Mouse (Mus musculus) CH12.LX (cell line): ENCODE data around the gene Uggt2. TPM values are rescaled to one million over a fixed set of nuclear protein-coding genes. Genes with fewer than 3 reads are reported as not detected.
A peak's percentile ranks its signal among the peaks of the same experiment; 100 is the strongest.

ENCODE experiments used
- DNase-seq: peaks from one replicate; pipeline ENCODE4 v3.0.0-alpha.2; 2013; ENCODE audit errors: extremely low read depth
- H3K27ac ChIP-seq: 2 replicates; pipeline ENCODE4 v1.5.1; 2012; ENCODE audit warnings: low read depth, mild to moderate bottlenecking, control low read depth, moderate library complexity; ENCODE audit not compliant: insufficient read depth
- H3K27me3 ChIP-seq: replicated peaks from 2 replicates; pipeline ENCODE3; 2012; ENCODE audit warnings: inconsistent platforms
- H3K36me3 ChIP-seq, 2 experiments: replicated peaks in 1 of 2; 2 replicates each; pipeline versions ENCODE3 to v1.6.1; 2012; ENCODE audit warnings: inconsistent platforms in 1 of 2, low read length in 1 of 2, mild to moderate bottlenecking in 1 of 2, mixed read lengths in 1 of 2, moderate library complexity in 1 of 2; ENCODE audit not compliant: control insufficient read depth in 1 of 2, insufficient read depth in 1 of 2
- H3K4me1 ChIP-seq, 2 experiments: 2 replicates each; pipeline ENCODE4 v1.6.1; 2012; ENCODE audit warnings: inconsistent platforms in 1 of 2, moderate library complexity in 1 of 2; ENCODE audit not compliant: insufficient read depth in 2 of 2, control insufficient read depth in 1 of 2
- H3K4me2 ChIP-seq: 2 replicates; pipeline ENCODE4 v1.6.1; 2012; ENCODE audit warnings: low read depth, mild to moderate bottlenecking, control low read depth; ENCODE audit not compliant: poor library complexity, insufficient read depth, severe bottlenecking
- H3K4me3 ChIP-seq, 3 experiments: fragments of 150-350 bp in 1 of 3; sonication (generic) in 1 of 3; replicated peaks in 1 of 3; 2 replicates each; pipeline versions ENCODE3 to v1.5.1; 2011 to 2012; ENCODE audit warnings: low read depth in 2 of 3, low read length in 2 of 3, mild to moderate bottlenecking in 2 of 3, moderate library complexity in 2 of 3, control low read depth in 1 of 3, improper control_type of control experiment in 1 of 3, inconsistent platforms in 1 of 3, mixed read lengths in 1 of 3; ENCODE audit not compliant: poor library complexity in 1 of 3
- H3K79me2 ChIP-seq: replicated peaks from 2 replicates; pipeline ENCODE4 v1.6.1; 2012; ENCODE audit warnings: mild to moderate bottlenecking, moderate library complexity; ENCODE audit not compliant: control insufficient read depth, poor library complexity, insufficient read depth, severe bottlenecking; ENCODE audit errors: extremely low read depth
- H3K9ac ChIP-seq: 2 replicates; pipeline ENCODE4 v1.6.1; 2012; ENCODE audit warnings: low read depth, mild to moderate bottlenecking, control low read depth, moderate library complexity; ENCODE audit not compliant: insufficient read depth
- H3K9me3 ChIP-seq: replicated peaks from 2 replicates; pipeline ENCODE3; 2012; ENCODE audit warnings: low read length, inconsistent platforms, mixed read lengths
- CHD2 ChIP-seq: IDR thresholded peaks from 2 replicates; pipeline ENCODE4 v1.6.1; 2011; ENCODE audit warnings: low read length, improper control_type of control experiment
- CTCF ChIP-seq, 2 experiments: IDR thresholded peaks in 1 of 2; conservative IDR thresholded peaks in 1 of 2; 2 replicates each; pipeline ENCODE4 v1.5.1; 2011 to 2012; ENCODE audit warnings: low read depth in 2 of 2, low read length in 2 of 2, improper control_type of control experiment in 1 of 2, inconsistent platforms in 1 of 2, mild to moderate bottlenecking in 1 of 2, moderate library complexity in 1 of 2
- E2F4 ChIP-seq: IDR thresholded peaks from 2 replicates; pipeline ENCODE4 v1.6.1; 2011; ENCODE audit warnings: low read depth, low read length, improper control_type of control experiment; ENCODE audit not compliant: insufficient replicate concordance
- ELF1 ChIP-seq: IDR thresholded peaks from 2 replicates; pipeline ENCODE4 v1.6.1; 2014; ENCODE audit warnings: low read depth, mild to moderate bottlenecking, inconsistent platforms, low read length, improper control_type of control experiment
- HCFC1 ChIP-seq: IDR thresholded peaks from 2 replicates; pipeline ENCODE4 v1.6.1; 2012; ENCODE audit warnings: low read depth, mild to moderate bottlenecking, inconsistent platforms, low read length, improper control_type of control experiment
- JUND ChIP-seq: conservative IDR thresholded peaks from 2 replicates; pipeline ENCODE4 v1.6.1; 2011; ENCODE audit warnings: low read depth, low read length, improper control_type of control experiment
- KAT2A ChIP-seq: IDR thresholded peaks from 2 replicates; pipeline ENCODE4 v1.6.1; 2012; ENCODE audit warnings: low read length, improper control_type of control experiment, inconsistent platforms; ENCODE audit not compliant: insufficient replicate concordance
- MAX ChIP-seq: IDR thresholded peaks from 2 replicates; pipeline ENCODE4 v1.6.1; 2011; ENCODE audit warnings: low read length, improper control_type of control experiment
- MYC ChIP-seq: IDR thresholded peaks from 2 replicates; pipeline ENCODE4 v1.6.1; 2011; ENCODE audit warnings: low read depth, mild to moderate bottlenecking, improper control_type of control experiment, low read length
- RAD21 ChIP-seq: IDR thresholded peaks from 2 replicates; pipeline ENCODE4 v1.6.1; 2011; ENCODE audit warnings: low read depth, mild to moderate bottlenecking, low read length, improper control_type of control experiment, moderate library complexity
- SMC3 ChIP-seq: IDR thresholded peaks from 2 replicates; pipeline ENCODE4 v1.6.1; 2011; ENCODE audit warnings: low read depth, low read length, improper control_type of control experiment
- TBP ChIP-seq: conservative IDR thresholded peaks from 2 replicates; pipeline ENCODE4 v1.6.1; 2011; ENCODE audit warnings: low read depth, low read length, improper control_type of control experiment
- USF1 ChIP-seq: IDR thresholded peaks from 2 replicates; pipeline ENCODE4 v1.6.1; 2014; ENCODE audit warnings: low read depth, mild to moderate bottlenecking, inconsistent platforms, low read length, improper control_type of control experiment
- ZC3H11A ChIP-seq: IDR thresholded peaks from 2 replicates; pipeline ENCODE4 v1.6.1; 2012; ENCODE audit warnings: low read depth, mild to moderate bottlenecking, inconsistent platforms, low read length, improper control_type of control experiment
- ZMIZ1 ChIP-seq: IDR thresholded peaks from 2 replicates; pipeline ENCODE4 v1.6.1; 2012; ENCODE audit warnings: low read depth, mild to moderate bottlenecking, inconsistent platforms, low read length, improper control_type of control experiment
- ZNF384 ChIP-seq: IDR thresholded peaks from 2 replicates; pipeline ENCODE4 v1.6.1; 2012; ENCODE audit warnings: low read depth, low read length, improper control_type of control experiment, inconsistent platforms
- dilution Hi-C: fragments of 300-500 bp; cut with MboI; formaldehyde crosslinking; loops from 2 replicates; pipeline ENCODE4 v1.14.3; 2020; ENCODE audit warnings: low sequenced_read_pairs; ENCODE audit not compliant: extremely low pct_unique_long_range_greater_than_20kb, extremely low pct_ligation_motif_present
- in situ Hi-C: fragments of 300-500 bp; cut with MboI; formaldehyde crosslinking; loops from 3 replicates; pipeline ENCODE4 v1.14.3; 2019; ENCODE audit warnings: low sequenced_read_pairs, low pct_ligation_motif_present, low pct_unique_long_range_greater_than_20kb, mixed read lengths
- polyA plus RNA-seq: library from polyadenylated mRNA; unstranded; fragments of >175 nt; gene quantifications from 2 replicates; pipeline ENCODE4 v1.2.1, GENCODE M21; 2012; ENCODE audit warnings: low read depth; ENCODE audit not compliant: insufficient read length
- total RNA-seq, 2 experiments: library from RNA; depleted of rRNA; stranded (reverse); fragments of 300-350 nt in 1 of 2; fragments of >200 nt in 1 of 2; gene quantifications; 2 replicates each; pipeline ENCODE4 v1.2.3; 2012 to 2014

Uggt2 gene
- total and polyA plus RNA-seq, 3 experiments, result 0.42 to 1.2 (median 1.0) TPM

- TF ChIP-seq JUND (no peak), ZC3H11A (no peak)
Observed at GRCm38 (mm10) chr14:119006441-119007102, 92.7 kb downstream of the Uggt2 start (continued).

- dilution Hi-C loops (no loop called here), in situ Hi-C loops (no loop called here)
- H3K36me3 ChIP-seq, result no peaks in the 10 kb centered on the region
- H3K9ac ChIP-seq, result no peak overlapping the region
- no peak overlapping the region for H3K4me3 ChIP-seq
- no peak overlapping the region for H3K27ac ChIP-seq
- peaks cover 0 to 6% of the 10 kb centered on the region in 2 experiments; a peak in 2 of 4 replicates for H3K4me1 ChIP-seq
- H3K27me3 ChIP-seq, result no peaks in the 10 kb centered on the region
- H3K9me3 ChIP-seq, result no peaks in the 10 kb centered on the region
- DNase-seq, result no peak
- TF ChIP-seq ELF1 (no peak), TBP (0 out of 2 replicates have a peak, but pooled peaks have one; percentile 19)
- no peaks in the 10 kb centered on the region for H3K79me2 ChIP-seq
- peak overlapping the region; percentile 30; the same call in 1 of the 2 replicates for H3K4me2 ChIP-seq
Observed at GRCm38 (mm10) chr14:119005834-119006233, 93.4 kb downstream of the Uggt2 start.

GRCm38 (mm10) chr14:119003320-119003719, 95.9 kb downstream of the Uggt2 start:
- peak; percentile 52 for DNase-seq
- H3K79me2 ChIP-seq, result no peaks in the 10 kb centered on the region
- dilution Hi-C loops, result no loop called here

More at GRCm38 (mm10) chr14:119003320-119003719, 95.9 kb downstream of the Uggt2 start:
- Histone ChIP-seq H3K27ac (no peak overlapping the region), H3K9ac (no peak overlapping the region), H3K27me3 (no peaks in the 10 kb centered on the region), H3K4me1 (peaks cover 0 to 6% of the 10 kb centered on the region in 2 experiments; a peak in 2 of 4 replicates), H3K36me3 (no peaks in the 10 kb centered on the region), H3K4me3 (no peak overlapping the region), H3K9me3 (no peaks in the 10 kb centered on the region), H3K4me2 (no peak overlapping the region)
- in situ Hi-C loops, result no loop called here
- TF ChIP-seq ZC3H11A, result no peak
- TF ChIP-seq KAT2A, result no peak
- no peak for TF ChIP-seq ZNF384
- TF ChIP-seq CHD2, result no peak
- TF ChIP-seq MYC, result 0 out of 2 replicates have a peak, but pooled peaks have one; percentile 56
- no peak for TF ChIP-seq E2F4
- TF ChIP-seq MAX, result 0 out of 2 replicates have a peak, but pooled peaks have one; percentile 25
- TF ChIP-seq USF1, result no peak
- TF ChIP-seq ZMIZ1, result no peak
- TF ChIP-seq HCFC1, result no peak
- TF ChIP-seq SMC3, result peak; percentile 64
- TF ChIP-seq RAD21, result peak; percentile 81
- TF ChIP-seq CTCF (conservative IDR thresholded peaks at IDR 0.05 in 1 of 2, IDR thresholded peaks at IDR 0.05 in 1 of 2; ENCODE audit: low read depth in 2 of 2, low read length in 2 of 2), result peak; percentile 43 to 83
